Mouse (Mus musculus) heart, embryonic 10.5 days (tissue): Measurements from ENCODE around the gene Atxn1. TPM values are rescaled to one million over a fixed set of nuclear protein-coding genes. Genes with fewer than 3 reads are reported as not detected.

Source experiments
- DNase-seq: peaks from one replicate; pipeline ENCODE4 v3.0.0-alpha.2; 2017; ENCODE audit warnings: low spot score
- H3K27ac ChIP-seq: fragments of 300-500 bp; sonication (generic); 2 replicates; pipeline ENCODE4 v1.5.1; 2016; ENCODE audit warnings: mild to moderate bottlenecking
- H3K27me3 ChIP-seq: fragments of 300-500 bp; sonication (generic); 2 replicates; pipeline ENCODE4 v1.6.1; 2016; ENCODE audit warnings: mild to moderate bottlenecking; ENCODE audit not compliant: poor library complexity, insufficient read depth, severe bottlenecking
- H3K36me3 ChIP-seq: fragments of 300-500 bp; sonication (generic); 2 replicates; pipeline ENCODE4 v1.6.1; 2016; ENCODE audit warnings: mild to moderate bottlenecking, moderate library complexity
- H3K4me1 ChIP-seq: fragments of 300-500 bp; sonication (generic); 2 replicates; pipeline ENCODE4 v1.6.1; 2016; ENCODE audit warnings: mild to moderate bottlenecking
- H3K4me3 ChIP-seq: fragments of 300-500 bp; sonication (generic); 2 replicates; pipeline ENCODE4 v1.5.1; 2016; ENCODE audit warnings: mild to moderate bottlenecking, moderate library complexity
- H3K9me3 ChIP-seq: fragments of 300-500 bp; sonication (generic); 2 replicates; pipeline ENCODE4 v1.6.1; 2016; ENCODE audit warnings: mild to moderate bottlenecking, moderate library complexity
- WGBS: fragments of 180-500 bp; shearing (Covaris S2); methylation state at CpG from one replicate; pipeline ENCODE4 v1.1.7; 2016; 5-methylcytosine and 5-hydroxymethylcytosine counted together
- polyA plus RNA-seq: library from polyadenylated mRNA; unstranded; fragments of >200 nt; fragmentation: Nextera tagmentation; extraction: Ambion mirVana; gene quantifications from 2 replicates; pipeline ENCODE4 v1.2.1, GENCODE M21; 2016

Atxn1 gene
- polyA plus RNA-seq, 1 experiment from 2014 or later: 3.9 TPM

- DNase-seq: no peak
- no peaks in the 10 kb centered on the region for H3K27me3 ChIP-seq
- no peak overlapping the region for H3K27ac ChIP-seq
- WGBS: 89% methylated on average over 2 of the region's 2 CpGs
- H3K36me3 ChIP-seq: no peaks in the 10 kb centered on the region
- no peaks in the 10 kb centered on the region for H3K9me3 ChIP-seq
- H3K4me3 ChIP-seq: no peak overlapping the region
- peaks cover 9% of the 10 kb centered on the region for H3K4me1 ChIP-seq
These were observed 88.4 kb downstream of the Atxn1 start for GRCm38 (mm10) chr13:45876368-45876760.

GRCm38 (mm10) chr13:45875686-45876367, 89.0 kb downstream of the Atxn1 start:
- DNase-seq: no peak
- Histone ChIP-seq H3K4me3 (no peak overlapping the region), H3K4me1 (peaks cover 9% of the 10 kb centered on the region), H3K27ac (no peak overlapping the region), H3K27me3 (no peaks in the 10 kb centered on the region), H3K9me3 (no peaks in the 10 kb centered on the region), H3K36me3 (no peaks in the 10 kb centered on the region)
- WGBS: 85% methylated on average over 6 of the region's 6 CpGs

- DNase-seq: no peak
- WGBS: 83% methylated on average over 4 of the region's 4 CpGs
- no peak overlapping the region for H3K27ac ChIP-seq
These were observed 90.6 kb downstream of the Atxn1 start for GRCm38 (mm10) chr13:45874196-45874595.

GRCm38 (mm10) chr13:45872966-45873365, 91.8 kb downstream of the Atxn1 start:
- Histone ChIP-seq H3K27me3 (no peaks in the 10 kb centered on the region), H3K9me3 (no peaks in the 10 kb centered on the region), H3K4me3 (no peak overlapping the region), H3K4me1 (peaks cover 3% of the 10 kb centered on the region; the same call in 1 of the 2 replicates), H3K36me3 (no peaks in the 10 kb centered on the region), H3K27ac (no peak overlapping the region)
- DNase-seq: no peak
- 91% methylated on average over 7 of the region's 7 CpGs for WGBS

More at GRCm38 (mm10) chr13:45874196-45874595, 90.6 kb downstream of the Atxn1 start:
- Histone ChIP-seq H3K9me3 (no peaks in the 10 kb centered on the region), H3K4me1 (peaks cover 3% of the 10 kb centered on the region; the same call in 1 of the 2 replicates), H3K36me3 (no peaks in the 10 kb centered on the region), H3K4me3 (no peak overlapping the region), H3K27me3 (no peaks in the 10 kb centered on the region)

GRCm38 (mm10) chr13:45872041-45872746, 92.6 kb downstream of the Atxn1 start:
- H3K9me3 ChIP-seq: no peaks in the 10 kb centered on the region
- no peak overlapping the region for H3K4me3 ChIP-seq
- H3K36me3 ChIP-seq: no peaks in the 10 kb centered on the region
- no peaks in the 10 kb centered on the region for H3K27me3 ChIP-seq
- no peak overlapping the region for H3K27ac ChIP-seq
- H3K4me1 ChIP-seq: peaks cover 3% of the 10 kb centered on the region; the same call in 1 of the 2 replicates
- WGBS: 77% methylated on average over 14 of the region's 14 CpGs
- no peak for DNase-seq

GRCm38 (mm10) chr13:45871554-45871953, 93.3 kb downstream of the Atxn1 start:
- Histone ChIP-seq H3K27me3 (no peaks in the 10 kb centered on the region), H3K4me3 (no peak overlapping the region), H3K4me1 (peaks cover 4% of the 10 kb centered on the region; the same call in 1 of the 2 replicates), H3K9me3 (no peaks in the 10 kb centered on the region), H3K27ac (no peak overlapping the region), H3K36me3 (no peaks in the 10 kb centered on the region)
- DNase-seq: no peak
- WGBS: 79% methylated on average over 7 of the region's 7 CpGs

- H3K36me3 ChIP-seq: no peaks in the 10 kb centered on the region
- H3K9me3 ChIP-seq: no peaks in the 10 kb centered on the region
- WGBS: 85% methylated on average over 8 of the region's 8 CpGs
- no peak overlapping the region for H3K4me3 ChIP-seq
- no peak for DNase-seq
- H3K27me3 ChIP-seq: no peaks in the 10 kb centered on the region
- peaks cover 7% of the 10 kb centered on the region; the same call in 1 of the 2 replicates for H3K4me1 ChIP-seq
- H3K27ac ChIP-seq: no peak overlapping the region
These were observed 95.9 kb downstream of the Atxn1 start for GRCm38 (mm10) chr13:45868886-45869285.

GRCm38 (mm10) chr13:45867273-45867672, 97.5 kb downstream of the Atxn1 start:
- no peaks in the 10 kb centered on the region for H3K27me3 ChIP-seq
- H3K9me3 ChIP-seq: no peaks in the 10 kb centered on the region
- peaks cover 10% of the 10 kb centered on the region; the same call in 1 of the 2 replicates for H3K4me1 ChIP-seq
- 80% methylated on average over 14 of the region's 14 CpGs for WGBS
- H3K4me3 ChIP-seq: no peak overlapping the region
- H3K27ac ChIP-seq: peak overlapping the region; percentile 56; the same call in 1 of the 2 replicates
- H3K36me3 ChIP-seq: no peaks in the 10 kb centered on the region
- DNase-seq: no peak

- no peaks in the 10 kb centered on the region for H3K36me3 ChIP-seq
- no peak overlapping the region for H3K27ac ChIP-seq
- no peaks in the 10 kb centered on the region for H3K9me3 ChIP-seq
- DNase-seq: no peak
- no peak overlapping the region for H3K4me3 ChIP-seq
- peaks cover 8% of the 10 kb centered on the region; the same call in 1 of the 2 replicates for H3K4me1 ChIP-seq
- no peaks in the 10 kb centered on the region for H3K27me3 ChIP-seq
- WGBS: 77% methylated on average over 8 of the region's 8 CpGs
These were observed 98.1 kb downstream of the Atxn1 start for GRCm38 (mm10) chr13:45866615-45867245.

- Histone ChIP-seq H3K4me3 (no peak overlapping the region), H3K27ac (no peak overlapping the region), H3K36me3 (no peaks in the 10 kb centered on the region), H3K27me3 (no peaks in the 10 kb centered on the region), H3K4me1 (peaks cover 13% of the 10 kb centered on the region; the same call in 1 of the 2 replicates), H3K9me3 (no peaks in the 10 kb centered on the region)
- 89% methylated on average over 10 of the region's 10 CpGs for WGBS
- DNase-seq: no peak
These were observed 99.2 kb downstream of the Atxn1 start for GRCm38 (mm10) chr13:45865620-45866019.

GRCm38 (mm10) chr13:45863779-45864178, 101.0 kb downstream of the Atxn1 start:
- 64% methylated on average over 8 of the region's 8 CpGs for WGBS
- no peak overlapping the region for H3K27ac ChIP-seq

GRCm38 (mm10) chr13:45861885-45862605, 102.8 kb downstream of the Atxn1 start:
- Histone ChIP-seq H3K36me3 (no peaks in the 10 kb centered on the region), H3K4me3 (no peak overlapping the region), H3K27ac (no peak overlapping the region), H3K4me1 (peaks cover 26% of the 10 kb centered on the region), H3K27me3 (no peaks in the 10 kb centered on the region), H3K9me3 (no peaks in the 10 kb centered on the region)
- DNase-seq: no peak
- WGBS: 59% methylated on average over 13 of the region's 13 CpGs

More at GRCm38 (mm10) chr13:45863779-45864178, 101.0 kb downstream of the Atxn1 start:
- Histone ChIP-seq H3K36me3 (no peaks in the 10 kb centered on the region), H3K4me3 (no peak overlapping the region), H3K4me1 (peaks cover 26% of the 10 kb centered on the region), H3K9me3 (no peaks in the 10 kb centered on the region), H3K27me3 (no peaks in the 10 kb centered on the region)
- DNase-seq: no peak
